Mouse (Mus musculus): ENCODE measurements around the gene Cybrd1. TPM values are rescaled to one million over a fixed set of nuclear protein-coding genes. Genes with fewer than 3 reads are reported as not detected.

Gene Cybrd1
- not detected in 2 replicates for polyA plus RNA-seq (2012; ENCODE audit: insufficient read depth, insufficient read length, missing spikeins)

DNA sequence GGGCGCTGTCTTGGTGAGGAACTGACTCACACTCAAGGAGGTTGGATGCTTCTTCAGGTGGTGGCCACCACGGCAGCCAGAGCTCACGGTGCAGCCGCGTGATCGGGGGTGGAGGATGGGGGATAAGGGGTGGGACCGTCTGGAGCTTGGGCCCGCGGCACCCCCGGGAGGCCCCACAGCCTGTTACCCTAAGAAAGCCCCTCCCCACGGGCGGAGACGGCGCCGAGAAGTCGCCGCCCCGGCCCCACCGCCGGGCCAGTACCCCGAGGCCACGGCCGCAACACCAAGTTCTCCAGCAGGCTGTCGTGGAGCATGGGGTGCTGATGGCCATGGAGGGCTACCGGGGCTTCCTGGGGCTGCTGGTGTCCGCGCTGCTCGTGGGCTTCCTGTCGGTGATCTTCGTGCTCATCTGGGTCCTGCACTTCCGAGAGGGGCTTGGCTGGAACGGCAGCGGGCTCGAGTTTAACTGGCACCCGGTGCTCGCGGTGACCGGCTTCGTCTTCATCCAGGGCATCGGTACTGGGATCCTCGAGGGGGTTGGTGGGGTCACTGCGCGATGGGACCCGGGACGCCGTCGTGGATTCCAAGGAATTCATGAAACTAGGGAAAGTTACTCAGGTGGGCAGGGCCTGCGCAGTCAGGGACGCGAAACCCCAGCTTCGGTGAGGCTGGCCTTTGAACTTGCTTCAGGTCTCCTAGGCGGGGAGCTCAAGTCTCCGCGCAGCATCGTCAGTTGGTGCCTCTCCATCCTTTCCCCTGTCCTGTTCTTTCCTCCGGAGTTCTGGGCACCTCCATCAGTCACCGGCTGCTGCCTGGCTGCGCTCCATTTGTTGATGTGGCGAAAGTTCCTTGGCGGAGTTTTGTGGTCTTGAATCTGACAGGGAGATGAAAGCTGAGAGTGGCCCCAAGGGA lies at the start of gene Cybrd1:
Cybrd1 (plus strand) TSS at position 127 of the 912 bp plus-strand sequence.
- no peak within 1 kb of the TSS for H3K27ac ChIP-seq (replicated peaks; ENCODE audit: low read depth, low read length)
- no peaks in the 10 kb centered on the region for H3K4me1 ChIP-seq (ENCODE audit: control insufficient read depth, insufficient read depth, insufficient read length, low read length)
- peak within 1 kb of the TSS; percentile 39 for H3K4me3 ChIP-seq (ENCODE audit: insufficient read depth, low read depth, low read length)

DNA sequence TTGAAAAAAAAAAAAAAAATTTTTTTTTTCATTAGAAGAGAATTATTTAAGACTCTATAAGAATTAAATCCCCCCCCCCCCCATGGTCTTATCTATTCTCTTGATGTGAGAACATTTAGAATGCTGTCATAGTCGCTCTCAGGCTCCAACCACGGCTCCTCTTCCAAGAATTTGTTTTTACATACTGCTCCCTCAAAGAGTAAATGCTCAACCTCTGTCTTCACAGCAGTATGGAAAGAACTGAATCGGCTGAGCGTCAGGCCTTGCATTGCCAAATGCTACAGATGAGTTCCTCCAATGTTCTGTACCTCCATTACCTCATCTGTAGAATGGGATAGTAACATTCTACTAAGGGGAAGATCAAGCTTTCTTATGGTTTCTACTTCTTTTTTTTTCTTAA lies 46.1 kb upstream of the Cybrd1 start:
- H3K27ac ChIP-seq (replicated peaks; ENCODE audit: low read depth, low read length) = no peak overlapping the region

GRCm38 (mm10) chr2:71073330-71073729 lies 44.4 kb upstream of the Cybrd1 start:
- no peak overlapping the region for H3K4me3 ChIP-seq (ENCODE audit: insufficient read depth, low read depth, low read length)
- H3K4me1 ChIP-seq (ENCODE audit: control insufficient read depth, insufficient read depth, insufficient read length, low read length) = no peaks in the 10 kb centered on the region
- H3K27ac ChIP-seq (replicated peaks; ENCODE audit: low read depth, low read length) = no peak overlapping the region

More for the DNA sequence above, 46.1 kb upstream of the Cybrd1 start:
- Histone ChIP-seq H3K4me3 (ENCODE audit: insufficient read depth, low read depth, low read length) (no peak overlapping the region), H3K4me1 (ENCODE audit: control insufficient read depth, insufficient read depth, insufficient read length, low read length) (no peaks in the 10 kb centered on the region)

GRCm38 (mm10) chr2:71073828-71074227 lies 43.9 kb upstream of the Cybrd1 start:
- Histone ChIP-seq H3K27ac (replicated peaks; ENCODE audit: low read depth, low read length) (no peak overlapping the region), H3K4me1 (ENCODE audit: control insufficient read depth, insufficient read depth, insufficient read length, low read length) (no peaks in the 10 kb centered on the region), H3K4me3 (ENCODE audit: insufficient read depth, low read depth, low read length) (no peak overlapping the region)

GRCm38 (mm10) chr2:71082416-71082815 lies 35.3 kb upstream of the Cybrd1 start:
- no peak overlapping the region for H3K27ac ChIP-seq (replicated peaks; ENCODE audit: low read depth, low read length)
- no peaks in the 10 kb centered on the region for H3K4me1 ChIP-seq (ENCODE audit: control insufficient read depth, insufficient read depth, insufficient read length, low read length)
- H3K4me3 ChIP-seq (ENCODE audit: insufficient read depth, low read depth, low read length) = no peak overlapping the region

- H3K4me3 ChIP-seq (ENCODE audit: insufficient read depth, low read depth, low read length) = no peak overlapping the region
- H3K27ac ChIP-seq (replicated peaks; ENCODE audit: low read depth, low read length) = no peak overlapping the region
- no peaks in the 10 kb centered on the region for H3K4me1 ChIP-seq (ENCODE audit: control insufficient read depth, insufficient read depth, insufficient read length, low read length)
These were observed 34.1 kb upstream of the Cybrd1 start for GRCm38 (mm10) chr2:71083454-71084193.

GRCm38 (mm10) chr2:71089766-71090165 lies 28.0 kb upstream of the Cybrd1 start:
- no peak overlapping the region for H3K27ac ChIP-seq (replicated peaks; ENCODE audit: low read depth, low read length)

GRCm38 (mm10) chr2:71090660-71091445 lies 26.9 kb upstream of the Cybrd1 start:
- no peak overlapping the region for H3K27ac ChIP-seq (replicated peaks; ENCODE audit: low read depth, low read length)
- no peaks in the 10 kb centered on the region for H3K4me1 ChIP-seq (ENCODE audit: control insufficient read depth, insufficient read depth, insufficient read length, low read length)
- no peak overlapping the region for H3K4me3 ChIP-seq (ENCODE audit: insufficient read depth, low read depth, low read length)

More at GRCm38 (mm10) chr2:71089766-71090165, 28.0 kb upstream of the Cybrd1 start:
- H3K4me3 ChIP-seq (ENCODE audit: insufficient read depth, low read depth, low read length) = no peak overlapping the region
- H3K4me1 ChIP-seq (ENCODE audit: control insufficient read depth, insufficient read depth, insufficient read length, low read length) = no peaks in the 10 kb centered on the region

- Histone ChIP-seq H3K27ac (replicated peaks; ENCODE audit: low read depth, low read length) (no peak overlapping the region), H3K4me1 (ENCODE audit: control insufficient read depth, insufficient read depth, insufficient read length, low read length) (no peaks in the 10 kb centered on the region), H3K4me3 (ENCODE audit: insufficient read depth, low read depth, low read length) (no peak overlapping the region)
These were observed 21.6 kb upstream of the Cybrd1 start for GRCm38 (mm10) chr2:71096170-71096569.

GRCm38 (mm10) chr2:71102621-71103291 lies 15.0 kb upstream of the Cybrd1 start:
- H3K27ac ChIP-seq (replicated peaks; ENCODE audit: low read depth, low read length) = no peak overlapping the region
- no peaks in the 10 kb centered on the region for H3K4me1 ChIP-seq (ENCODE audit: control insufficient read depth, insufficient read depth, insufficient read length, low read length)
- H3K4me3 ChIP-seq (ENCODE audit: insufficient read depth, low read depth, low read length) = no peak overlapping the region

DNA sequence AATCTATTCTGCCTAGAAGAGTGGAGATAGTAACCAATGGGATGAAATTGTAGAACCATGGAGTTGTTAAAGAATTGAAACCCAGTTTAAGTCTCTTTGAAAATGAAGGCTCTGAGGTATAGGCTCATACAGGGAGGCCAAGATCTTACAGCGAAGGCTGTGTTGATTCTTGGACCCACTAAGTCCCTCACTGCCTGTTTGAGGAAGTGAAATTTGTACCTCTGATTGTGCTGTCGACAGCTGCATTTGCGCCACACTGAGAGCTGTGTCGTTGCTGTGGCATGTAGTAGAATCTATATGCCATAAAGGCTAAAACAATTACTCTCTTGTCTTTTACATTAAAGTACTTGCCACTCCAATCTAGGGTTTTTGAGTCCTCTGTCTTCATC lies 14.4 kb upstream of the Cybrd1 start:
- Histone ChIP-seq H3K4me3 (ENCODE audit: insufficient read depth, low read depth, low read length) (no peak overlapping the region), H3K27ac (replicated peaks; ENCODE audit: low read depth, low read length) (no peak overlapping the region), H3K4me1 (ENCODE audit: control insufficient read depth, insufficient read depth, insufficient read length, low read length) (no peaks in the 10 kb centered on the region)

DNA sequence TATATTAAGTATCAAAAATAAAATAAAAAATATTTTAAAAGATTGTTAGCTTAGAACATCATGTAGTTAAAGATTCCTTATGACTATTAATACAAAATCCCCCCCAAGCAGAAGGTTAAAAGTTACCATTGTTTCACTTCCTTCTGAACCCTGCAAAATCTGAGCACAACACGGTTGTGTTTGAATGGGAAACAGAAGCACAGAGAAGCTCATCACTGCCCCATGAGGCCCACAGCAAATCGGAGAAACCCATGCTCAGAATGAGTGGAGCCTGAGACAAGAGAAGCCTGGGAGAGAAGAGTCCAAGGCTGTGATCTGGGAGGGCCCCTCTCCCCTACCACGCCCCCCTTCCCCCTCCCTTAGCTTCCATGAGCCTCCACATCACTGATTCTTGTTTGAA lies 13.0 kb upstream of the Cybrd1 start:
- no peaks in the 10 kb centered on the region for H3K4me1 ChIP-seq (ENCODE audit: control insufficient read depth, insufficient read depth, insufficient read length, low read length)
- no peak overlapping the region for H3K27ac ChIP-seq (replicated peaks; ENCODE audit: low read depth, low read length)
- no peak overlapping the region for H3K4me3 ChIP-seq (ENCODE audit: insufficient read depth, low read depth, low read length)

GRCm38 (mm10) chr2:71105469-71106215 lies 12.1 kb upstream of the Cybrd1 start:
- no peaks in the 10 kb centered on the region for H3K4me1 ChIP-seq (ENCODE audit: control insufficient read depth, insufficient read depth, insufficient read length, low read length)
- no peak overlapping the region for H3K27ac ChIP-seq (replicated peaks; ENCODE audit: low read depth, low read length)
- H3K4me3 ChIP-seq (ENCODE audit: insufficient read depth, low read depth, low read length) = no peak overlapping the region

GRCm38 (mm10) chr2:71107225-71107624 lies 10.5 kb upstream of the Cybrd1 start:
- Histone ChIP-seq H3K4me1 (ENCODE audit: control insufficient read depth, insufficient read depth, insufficient read length, low read length) (no peaks in the 10 kb centered on the region), H3K4me3 (ENCODE audit: insufficient read depth, low read depth, low read length) (no peak overlapping the region), H3K27ac (replicated peaks; ENCODE audit: low read depth, low read length) (no peak overlapping the region)
